Mouse (Mus musculus): ENCODE results near the gene Rmnd5a.

GRCm38 (mm10) chr6:71467766-71468165, 27.3 kb upstream of the Rmnd5a start:
- TF ChIP-seq CTCF (IDR thresholded peaks at IDR 0.05; ENCODE audit: borderline replicate concordance, extremely low read depth, insufficient read depth, insufficient read length) (no peak), POLR2A (IDR thresholded peaks at IDR 0.05; ENCODE audit: borderline replicate concordance, extremely low read depth, insufficient read depth, insufficient read length, poor library complexity, severe bottlenecking) (no peak)
